Mouse (Mus musculus) limb, embryonic 14.5 days (tissue): ENCODE measurements around the gene Gm49358. TPM values are rescaled to one million over a fixed set of nuclear protein-coding genes. Genes with fewer than 3 reads are reported as not detected.

Source experiments
- ATAC-seq: fragments of 200-750 bp; cut with Nextera tagmentation; 2 replicates; pipeline ENCODE4 v1.8.0; 2017; ENCODE audit warnings: low read depth, moderate number of reproducible peaks, moderate TSS enrichment; ENCODE audit not compliant: low FRiP score
- DNase-seq: peaks from one replicate; pipeline ENCODE4 v3.0.0-alpha.2; 2015; ENCODE audit warnings: low spot score
- H3K27ac ChIP-seq: fragments of 300-500 bp; sonication (generic); replicated peaks from 2 replicates; pipeline ENCODE4 v1.5.1; 2014; ENCODE audit warnings: low read depth, mild to moderate bottlenecking, low read length, moderate library complexity, mixed read lengths
- H3K27me3 ChIP-seq: fragments of 300-500 bp; sonication (generic); 2 replicates; pipeline ENCODE4 v1.6.1; 2014; ENCODE audit warnings: low read length, mixed read lengths; ENCODE audit not compliant: control insufficient read depth, insufficient read depth
- H3K36me3 ChIP-seq: fragments of 300-500 bp; sonication (generic); 2 replicates; pipeline ENCODE4 v1.6.1; 2014; ENCODE audit warnings: mild to moderate bottlenecking, low read length, moderate library complexity, mixed read lengths; ENCODE audit not compliant: control insufficient read depth, insufficient read depth
- H3K4me1 ChIP-seq: fragments of 300-500 bp; sonication (generic); 2 replicates; pipeline ENCODE4 v1.6.1; 2014; ENCODE audit warnings: antibody characterized with exemption, low read length, mixed read lengths; ENCODE audit not compliant: control insufficient read depth, insufficient read depth
- H3K4me2 ChIP-seq: fragments of 300-500 bp; sonication (generic); replicated peaks from 2 replicates; pipeline ENCODE4 v1.6.1; 2014; ENCODE audit warnings: low read depth, mild to moderate bottlenecking, low read length, moderate library complexity; ENCODE audit not compliant: severe bottlenecking
- H3K4me3 ChIP-seq: fragments of 300-500 bp; sonication (generic); replicated peaks from 2 replicates; pipeline ENCODE4 v1.5.1; 2014; ENCODE audit warnings: low read length
- H3K9ac ChIP-seq: fragments of 300-500 bp; sonication (generic); 2 replicates; pipeline ENCODE4 v1.6.1; 2014; ENCODE audit warnings: mild to moderate bottlenecking, low read depth, low read length, moderate library complexity; ENCODE audit not compliant: severe bottlenecking
- H3K9me3 ChIP-seq: fragments of 300-500 bp; sonication (generic); 2 replicates; pipeline ENCODE4 v1.6.1; 2016; ENCODE audit warnings: low read length; ENCODE audit not compliant: control insufficient read depth
- POLR2A ChIP-seq: fragments of 200-500 bp; IDR thresholded peaks from 2 replicates; pipeline ENCODE4 v1.8.0; 2012; ENCODE audit warnings: inconsistent platforms, mild to moderate bottlenecking, moderate library complexity, borderline replicate concordance; ENCODE audit not compliant: insufficient read depth, insufficient read length; ENCODE audit errors: extremely low read depth
- WGBS: fragments of 180-500 bp; shearing (Covaris S2); extraction: QIAGEN DNeasy Blood & Tissue Kit; methylation state at CpG from one replicate; pipeline ENCODE4 v1.1.7; 2014; 5-methylcytosine and 5-hydroxymethylcytosine counted together
- polyA plus RNA-seq, 2 experiments: library from polyadenylated mRNA; depleted of rRNA in 1 of 2; stranded (reverse) in 1 of 2; unstranded in 1 of 2; fragments of >200 nt; fragmentation: Nextera tagmentation in 1 of 2; extraction: Ambion mirVana in 1 of 2; gene quantifications; 2 replicates each; pipeline versions ENCODE4 v1.2.1 to v1.2.3; 2012 to 2014

Gm49358 gene
- polyA plus RNA-seq, 2 experiments: 0.22 TPM; not detected in 1

DNA sequence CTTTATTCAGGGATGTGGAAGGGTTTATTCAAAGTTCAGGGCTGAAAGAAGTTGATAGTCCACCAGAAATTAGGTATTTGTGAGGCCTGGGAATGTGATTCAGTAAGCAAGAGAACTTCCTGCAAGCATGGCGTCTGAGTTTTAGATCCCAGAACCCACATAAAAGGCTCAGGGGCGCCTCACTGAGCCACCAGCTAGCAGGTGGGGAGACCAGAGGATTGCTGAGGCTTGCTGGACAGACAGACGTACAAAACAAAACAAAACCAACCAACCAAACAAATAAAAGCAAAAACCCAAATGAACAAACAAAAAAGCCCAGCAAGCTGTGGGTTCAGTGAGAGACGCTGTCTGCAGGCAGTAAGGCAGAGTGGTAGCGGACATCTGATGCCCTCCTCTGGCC, 18.9 kb downstream of the Gm49358 start:
- Histone ChIP-seq H3K4me3 (no peak overlapping the region), H3K4me2 (no peak overlapping the region), H3K9ac (no peak overlapping the region), H3K4me1 (peaks cover 17% of the 10 kb centered on the region), H3K27ac (no peak overlapping the region), H3K36me3 (no peaks in the 10 kb centered on the region), H3K9me3 (no peaks in the 10 kb centered on the region), H3K27me3 (0 out of 2 replicates have a peak, but pooled peaks cover 4% of the 10 kb centered on the region)
- WGBS: 51% methylated on average over 5 of the region's 5 CpGs
- DNase-seq (no peak), ATAC-seq (no peak)
- TF ChIP-seq POLR2A: no peak

DNA sequence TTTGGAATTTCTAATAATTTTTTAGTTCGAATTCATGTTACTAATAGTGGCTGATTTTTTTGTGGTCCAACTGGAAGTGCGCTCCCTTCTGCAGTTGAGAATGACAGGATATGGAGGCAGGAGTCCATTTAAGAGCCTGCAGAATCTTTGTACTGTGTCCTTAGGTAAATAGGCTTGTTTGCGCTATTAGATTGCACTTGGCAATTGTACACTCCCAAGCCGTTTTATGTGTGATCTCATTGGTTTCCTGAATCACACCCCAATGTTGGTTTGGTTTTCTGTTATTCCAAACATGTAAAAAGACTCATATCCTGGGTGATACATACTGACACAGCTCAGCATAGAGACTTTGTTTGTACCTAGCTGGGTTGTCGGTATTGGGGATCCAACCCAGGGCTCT, 19.8 kb downstream of the Gm49358 start:
- WGBS: 79% methylated on average over 5 of the region's 5 CpGs
- no peak overlapping the region for H3K27ac ChIP-seq
- DNase-seq (no peak), ATAC-seq (no peak)
- no peaks in the 10 kb centered on the region for H3K9me3 ChIP-seq
- H3K4me3 ChIP-seq: no peak overlapping the region
- no peaks in the 10 kb centered on the region for H3K36me3 ChIP-seq
- TF ChIP-seq POLR2A: no peak
- 0 out of 2 replicates have a peak, but pooled peaks cover 4% of the 10 kb centered on the region for H3K27me3 ChIP-seq
- H3K9ac ChIP-seq: no peak overlapping the region
- H3K4me1 ChIP-seq: peaks cover 15% of the 10 kb centered on the region
- no peak overlapping the region for H3K4me2 ChIP-seq

DNA sequence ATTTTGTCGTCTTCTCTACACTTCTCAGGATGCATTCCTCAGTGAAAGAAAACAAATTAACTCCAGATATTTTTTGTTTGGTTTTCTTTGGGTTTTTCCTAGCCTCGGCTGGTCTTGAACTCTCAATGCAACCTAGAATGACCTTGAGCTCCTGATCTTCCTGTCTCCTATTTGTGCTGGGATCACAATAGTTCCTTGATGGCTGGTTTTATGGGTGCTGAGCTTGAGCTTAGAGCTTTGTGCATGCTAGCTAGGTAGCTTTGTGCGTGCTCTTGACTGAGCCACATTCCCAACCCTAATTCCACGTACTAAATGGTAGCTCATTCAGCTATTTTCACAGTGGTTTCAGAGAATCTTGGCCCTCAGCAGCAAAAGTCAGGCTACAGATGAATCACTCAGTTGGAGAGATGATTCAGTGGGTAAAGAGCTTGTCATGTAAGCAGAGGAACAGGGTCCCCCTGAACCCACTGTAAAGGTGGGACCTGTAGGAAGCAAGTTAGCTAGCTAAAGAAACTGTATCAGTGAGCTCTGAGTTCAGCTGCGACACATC, 20.4 kb downstream of the Gm49358 start:
- WGBS: 83% methylated on average over 5 of the region's 5 CpGs
- no peak for ATAC-seq
- Histone ChIP-seq H3K9ac (no peak overlapping the region), H3K4me1 (peaks cover 15% of the 10 kb centered on the region), H3K27me3 (0 out of 2 replicates have a peak, but pooled peaks cover 4% of the 10 kb centered on the region), H3K36me3 (no peaks in the 10 kb centered on the region), H3K4me3 (no peak overlapping the region), H3K4me2 (no peak overlapping the region), H3K9me3 (no peaks in the 10 kb centered on the region), H3K27ac (no peak overlapping the region)
- no peak for TF ChIP-seq POLR2A
- DNase-seq: no peak

DNA sequence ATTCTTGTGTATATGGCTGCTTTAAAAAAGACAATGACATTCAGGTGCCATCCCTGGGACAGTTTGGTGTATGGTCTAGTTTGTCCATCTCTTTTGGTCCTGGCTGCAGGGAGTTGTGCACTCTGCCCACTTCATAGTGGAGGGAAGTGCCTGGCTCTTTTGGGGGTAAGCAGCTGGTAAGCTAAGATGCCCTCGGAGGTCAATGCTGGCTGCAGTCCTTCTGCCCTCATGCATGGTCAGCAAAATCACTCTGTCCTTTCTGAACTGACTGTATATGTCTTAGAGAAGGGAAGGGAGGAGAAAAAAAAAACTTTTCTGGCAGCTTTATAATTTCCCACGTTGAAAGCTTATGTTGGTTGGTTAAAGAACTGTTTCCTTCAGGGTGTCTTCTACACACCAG, 21.6 kb downstream of the Gm49358 start:
- TF ChIP-seq POLR2A: no peak
- ATAC-seq: no peak
- 72% methylated on average over 2 of the region's 2 CpGs for WGBS

DNA sequence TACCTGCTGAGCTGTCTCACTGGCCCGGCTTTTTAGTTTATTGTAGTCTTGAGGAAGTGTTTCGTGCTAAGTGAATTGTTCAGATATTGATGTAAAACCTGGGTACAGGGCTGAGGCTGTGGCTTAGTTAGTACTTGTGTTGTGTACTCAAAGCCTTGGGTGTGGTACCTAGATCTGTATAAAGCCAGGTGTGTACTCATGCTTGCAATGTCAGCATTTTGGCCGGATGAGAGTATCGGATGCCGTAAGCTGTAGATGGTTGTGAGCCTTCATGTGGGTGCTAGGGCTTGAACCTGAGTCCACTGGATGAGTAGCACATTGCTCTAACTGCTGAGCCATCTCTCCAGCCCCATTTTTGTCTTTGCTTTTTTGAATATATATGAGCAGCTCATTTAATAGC, 22.3 kb downstream of the Gm49358 start:
- H3K27ac ChIP-seq: no peak overlapping the region
- ATAC-seq: no peak
- H3K4me1 ChIP-seq: peaks cover 8% of the 10 kb centered on the region; the same call in 1 of the 2 replicates
- H3K4me3 ChIP-seq: no peak overlapping the region
- H3K27me3 ChIP-seq: 0 out of 2 replicates have a peak, but pooled peaks cover 1% of the 10 kb centered on the region
- WGBS: 97% methylated on average over 5 of the region's 5 CpGs
- H3K4me2 ChIP-seq: no peak overlapping the region
- no peak overlapping the region for H3K9ac ChIP-seq
- no peak for DNase-seq
- H3K9me3 ChIP-seq: no peaks in the 10 kb centered on the region
- TF ChIP-seq POLR2A: no peak
- H3K36me3 ChIP-seq: no peaks in the 10 kb centered on the region

More for the DNA sequence above, 21.6 kb downstream of the Gm49358 start:
- Histone ChIP-seq H3K4me3 (no peak overlapping the region), H3K27ac (no peak overlapping the region), H3K4me2 (no peak overlapping the region), H3K4me1 (peaks cover 8% of the 10 kb centered on the region; the same call in 1 of the 2 replicates), H3K27me3 (0 out of 2 replicates have a peak, but pooled peaks cover 4% of the 10 kb centered on the region), H3K9me3 (no peaks in the 10 kb centered on the region), H3K9ac (no peak overlapping the region), H3K36me3 (no peaks in the 10 kb centered on the region)
- no peak for DNase-seq

DNA sequence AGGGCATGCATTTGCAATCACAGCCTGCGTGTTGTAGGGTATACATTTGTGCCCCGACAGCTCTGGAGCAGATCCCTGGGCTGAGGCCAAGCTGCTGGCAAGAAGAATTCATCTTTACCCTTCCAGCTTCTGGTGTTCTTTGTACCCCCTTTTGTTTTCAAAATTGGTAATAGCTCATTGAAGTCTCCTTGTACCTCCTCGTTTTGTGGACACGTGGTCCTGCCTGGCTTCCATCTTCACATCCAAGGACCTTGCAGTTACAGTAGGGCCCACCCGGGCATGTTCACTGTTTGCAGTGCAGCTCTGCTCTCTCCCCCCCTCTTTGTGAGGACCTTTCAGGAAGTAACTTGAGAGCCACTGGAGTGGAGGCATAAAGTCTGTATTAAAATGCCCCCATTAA, 24.4 kb downstream of the Gm49358 start:
- DNase-seq (no peak), ATAC-seq (no peak)
- no peaks in the 10 kb centered on the region for H3K36me3 ChIP-seq
- no peak overlapping the region for H3K27ac ChIP-seq
- H3K4me1 ChIP-seq: peaks cover 4% of the 10 kb centered on the region; the same call in 1 of the 2 replicates
- no peak overlapping the region for H3K4me2 ChIP-seq
- no peak overlapping the region for H3K4me3 ChIP-seq
- H3K27me3 ChIP-seq: no peaks in the 10 kb centered on the region
- 35% methylated on average over 5 of the region's 5 CpGs for WGBS
- H3K9ac ChIP-seq: no peak overlapping the region
- TF ChIP-seq POLR2A: no peak
- H3K9me3 ChIP-seq: no peaks in the 10 kb centered on the region
